Mouse (Mus musculus) midbrain, embryonic 14.5 days (tissue): ENCODE data around the gene Tnfsf14. TPM values are rescaled to one million over a fixed set of nuclear protein-coding genes. Genes with fewer than 3 reads are reported as not detected.

Experiments used
- ATAC-seq: fragments of 200-750 bp; cut with Nextera tagmentation; 2 replicates; pipeline ENCODE4 v1.8.0; 2017; ENCODE audit warnings: moderate number of reproducible peaks, moderate library complexity; ENCODE audit not compliant: low FRiP score, low TSS enrichment
- DNase-seq: peaks from one replicate; pipeline ENCODE4 v3.0.0-alpha.2; 2015
- H3K27ac ChIP-seq: fragments of 300-500 bp; sonication (generic); replicated peaks from 2 replicates; pipeline ENCODE4 v1.5.1; 2014; ENCODE audit warnings: mild to moderate bottlenecking, low read depth, low read length, moderate library complexity
- H3K27me3 ChIP-seq: fragments of 300-500 bp; sonication (generic); 2 replicates; pipeline ENCODE4 v1.6.1; 2014; ENCODE audit warnings: low read length, control low read depth, mixed read lengths; ENCODE audit not compliant: control insufficient read depth, insufficient read depth
- H3K36me3 ChIP-seq: fragments of 300-500 bp; sonication (generic); 2 replicates; pipeline ENCODE4 v1.6.1; 2014; ENCODE audit warnings: low read length, control low read depth; ENCODE audit not compliant: control insufficient read depth, insufficient read depth
- H3K4me1 ChIP-seq: fragments of 300-500 bp; sonication (generic); 2 replicates; pipeline ENCODE4 v1.6.1; 2014; ENCODE audit warnings: mild to moderate bottlenecking, antibody characterized with exemption, low read length, control low read depth; ENCODE audit not compliant: control insufficient read depth, insufficient read depth
- H3K4me2 ChIP-seq: fragments of 300-500 bp; sonication (generic); 2 replicates; pipeline ENCODE4 v1.6.1; 2014; ENCODE audit warnings: mild to moderate bottlenecking, low read length, moderate library complexity
- H3K4me3 ChIP-seq: fragments of 300-500 bp; sonication (generic); replicated peaks from 2 replicates; pipeline ENCODE4 v1.5.1; 2014; ENCODE audit warnings: low read depth, low read length
- H3K9ac ChIP-seq: fragments of 300-500 bp; sonication (generic); replicated peaks from 2 replicates; pipeline ENCODE4 v1.6.1; 2014; ENCODE audit warnings: mild to moderate bottlenecking, low read length, moderate library complexity
- H3K9me3 ChIP-seq: fragments of 300-500 bp; sonication (generic); 2 replicates; pipeline ENCODE4 v1.6.1; 2016; ENCODE audit warnings: low read length, control low read depth, mixed read lengths; ENCODE audit not compliant: control insufficient read depth
- WGBS: fragments of 180-500 bp; shearing (Covaris S2); extraction: QIAGEN DNeasy Blood & Tissue Kit; methylation state at CpG from one replicate; pipeline ENCODE4 v1.1.7; 2014; 5-methylcytosine and 5-hydroxymethylcytosine counted together
- polyA plus RNA-seq: library from polyadenylated mRNA; unstranded; fragments of >200 nt; fragmentation: Nextera tagmentation; extraction: Ambion mirVana; gene quantifications from 2 replicates; pipeline ENCODE4 v1.2.1, GENCODE M21; 2014

The Tnfsf14 gene
- polyA plus RNA-seq, 1 experiment from 2014 or later = not detected

DNA sequence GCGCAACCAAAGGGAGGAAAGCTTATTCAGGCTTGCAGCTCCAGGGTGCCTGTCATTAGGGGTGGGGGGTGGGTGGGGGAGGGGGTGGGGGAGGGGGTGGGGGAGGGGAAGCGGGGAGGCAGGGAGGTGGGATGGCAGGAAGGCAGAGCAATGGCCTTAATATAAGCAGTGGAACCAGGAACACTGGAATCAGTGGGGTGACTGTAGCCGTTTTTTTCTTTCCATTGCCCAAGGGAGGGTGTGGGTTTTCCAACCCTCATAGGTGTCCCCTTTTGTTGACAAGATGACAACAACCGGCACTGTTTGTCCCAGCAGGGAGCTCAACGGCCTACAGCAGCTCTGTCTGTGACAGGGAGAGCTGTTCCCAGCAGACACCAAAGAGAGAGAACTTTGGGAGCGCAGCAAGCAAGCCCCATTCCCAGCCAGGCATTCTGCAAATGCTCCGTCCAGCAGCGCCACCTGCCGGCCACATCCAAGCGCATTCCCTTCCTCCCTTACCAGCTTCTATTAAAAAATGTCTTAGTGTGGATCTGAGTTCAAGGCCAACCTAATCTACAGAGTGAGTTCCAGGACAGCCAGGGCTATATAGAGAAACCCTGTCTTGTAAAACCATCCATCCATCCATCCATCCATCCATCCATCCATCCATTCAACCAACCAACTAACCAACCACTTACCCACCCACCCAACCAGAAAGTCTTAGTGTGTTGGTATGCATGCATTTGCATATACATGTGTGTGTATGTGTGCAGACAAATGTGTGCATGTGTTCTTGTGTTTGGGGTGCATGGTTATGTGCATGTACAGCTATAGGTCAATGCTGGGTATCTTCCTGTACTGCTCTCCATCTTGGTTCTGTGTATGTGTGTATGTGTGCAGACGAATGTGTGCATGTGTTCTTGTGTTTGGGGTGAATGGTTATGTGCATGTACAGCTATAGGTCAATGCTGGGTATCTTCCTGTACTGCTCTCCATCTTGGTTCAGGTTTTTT is 26.9 kb downstream of the Tnfsf14 start:
- H3K9ac ChIP-seq = no peak overlapping the region
- DNase-seq (peak; percentile 92), ATAC-seq (peak; percentile 71)
- H3K4me3 ChIP-seq = no peak overlapping the region
- H3K4me2 ChIP-seq = no peak overlapping the region
- H3K36me3 ChIP-seq = no peaks in the 10 kb centered on the region
- no peaks in the 10 kb centered on the region for H3K27me3 ChIP-seq
- H3K4me1 ChIP-seq = no peaks in the 10 kb centered on the region
- H3K27ac ChIP-seq = no peak overlapping the region
- whole genome bisulfite sequencing = 12% methylated on average over 11 of the region's 11 CpGs
- H3K9me3 ChIP-seq = no peaks in the 10 kb centered on the region

DNA sequence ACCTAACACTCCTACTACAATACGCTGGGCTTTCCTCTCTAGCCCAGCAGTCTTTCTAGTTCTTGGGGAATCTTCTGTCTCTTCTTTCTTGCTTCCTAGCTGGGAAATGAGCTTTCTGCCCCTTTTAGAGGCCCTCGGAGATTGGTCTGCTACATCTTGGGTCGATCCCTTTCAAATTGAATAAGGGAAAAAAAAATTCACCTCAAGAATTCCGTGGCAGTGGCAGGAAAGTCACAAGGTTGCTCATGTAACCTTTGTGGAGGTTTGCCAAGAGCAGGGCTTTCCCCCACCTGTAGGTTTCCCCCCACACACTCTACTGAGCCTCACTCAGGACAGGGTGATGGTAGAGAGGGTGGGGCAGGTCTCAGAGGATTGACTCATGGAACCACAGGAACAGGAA is 40.2 kb downstream of the Tnfsf14 start:
- Histone ChIP-seq H3K27ac (no peak overlapping the region), H3K27me3 (peaks cover 9% of the 10 kb centered on the region; the same call in 1 of the 2 replicates), H3K9ac (no peak overlapping the region), H3K4me3 (no peak overlapping the region), H3K9me3 (no peaks in the 10 kb centered on the region), H3K36me3 (no peaks in the 10 kb centered on the region), H3K4me2 (no peak overlapping the region), H3K4me1 (no peaks in the 10 kb centered on the region)
- DNase-seq (no peak), ATAC-seq (no peak)
- WGBS = 78% methylated on average over 4 of the region's 4 CpGs

DNA sequence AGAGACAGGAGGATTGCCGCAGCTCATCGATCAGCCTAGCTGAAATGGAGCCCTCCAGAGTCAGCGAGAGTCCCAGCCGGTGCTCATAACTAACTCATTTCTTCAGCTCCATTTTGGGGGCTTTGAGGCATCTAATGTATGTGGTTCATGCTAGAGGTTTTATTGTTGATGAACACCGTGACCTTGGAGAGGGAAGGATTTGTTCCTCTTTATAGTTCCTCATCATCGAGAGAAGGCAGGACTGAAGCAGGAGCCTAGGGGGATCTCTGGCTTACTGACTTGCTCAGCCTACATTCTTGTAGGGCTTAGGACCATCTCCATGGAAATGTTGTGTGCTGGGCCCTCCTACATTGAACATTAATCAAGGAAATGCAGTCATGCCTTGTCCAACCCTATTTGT is 41.0 kb downstream of the Tnfsf14 start:
- WGBS = 47% methylated on average over 6 of the region's 6 CpGs

DNA sequence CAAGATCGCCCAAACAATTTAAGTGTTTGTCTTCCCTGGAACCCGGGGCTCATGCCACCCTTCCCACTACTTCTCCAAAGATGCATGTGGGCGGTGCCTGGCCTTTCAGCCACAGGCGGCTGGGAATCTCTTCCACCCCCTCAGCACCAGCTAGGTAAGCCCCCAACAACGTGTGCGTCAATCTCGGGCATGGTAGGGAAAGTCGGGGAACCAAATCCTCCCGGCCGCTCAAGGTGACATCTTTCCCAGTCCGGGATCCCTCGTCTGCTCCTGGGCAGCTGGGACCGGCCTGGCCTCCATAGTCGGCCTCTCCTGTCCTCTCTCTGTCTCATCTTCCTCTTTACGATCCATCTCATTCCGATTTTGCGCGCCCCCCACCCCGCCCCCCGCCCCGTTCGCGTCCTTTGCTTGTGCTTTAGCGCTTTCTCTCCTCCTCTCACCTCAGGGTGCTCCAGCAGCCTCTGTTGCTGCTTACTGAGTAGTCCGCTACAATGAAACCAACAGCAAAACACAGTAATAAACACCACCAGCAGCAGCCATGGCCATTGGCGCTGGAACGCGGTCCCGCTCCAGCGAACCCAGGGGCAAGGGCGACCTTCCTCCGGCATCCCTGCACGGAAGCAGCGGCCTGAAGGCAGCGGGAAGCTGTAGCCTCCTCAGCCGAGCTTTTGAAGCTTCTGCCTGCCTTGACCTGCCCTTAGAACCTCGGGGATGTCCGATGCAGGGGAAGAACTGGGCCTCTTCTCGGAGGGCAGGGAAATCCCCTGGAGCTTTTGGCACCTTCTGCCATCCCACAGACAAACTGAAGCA is 44.8 kb downstream of the Tnfsf14 start, which contains the start of gene Cd70:
Gene Cd70 (minus strand): TSS at position 784 of the 810 bp plus-strand sequence.
- H3K36me3 ChIP-seq = no peaks in the 10 kb centered on the region
- DNase-seq (peak; percentile 43), ATAC-seq (0 out of 2 replicates have a peak, but pooled peaks have one; percentile 20)
- peak within 1 kb of the TSS; percentile 36 for H3K4me3 ChIP-seq
- peak within 1 kb of the TSS; percentile 49 for H3K9ac ChIP-seq
- no peaks in the 10 kb centered on the region for H3K9me3 ChIP-seq
- no peak within 1 kb of the TSS for H3K27ac ChIP-seq
- H3K27me3 ChIP-seq = peaks cover 20% of the 10 kb centered on the region
- 3% methylated on average over 39 of the region's 39 CpGs for WGBS
- H3K4me2 ChIP-seq = peak within 1 kb of the TSS; percentile 64
- H3K4me1 ChIP-seq = no peaks in the 10 kb centered on the region

More for the DNA sequence above, 41.0 kb downstream of the Tnfsf14 start:
- Histone ChIP-seq H3K4me2 (no peak overlapping the region), H3K36me3 (no peaks in the 10 kb centered on the region), H3K27ac (no peak overlapping the region), H3K4me1 (no peaks in the 10 kb centered on the region), H3K9ac (no peak overlapping the region), H3K4me3 (no peak overlapping the region), H3K27me3 (peaks cover 17% of the 10 kb centered on the region), H3K9me3 (no peaks in the 10 kb centered on the region)
- no peak for ATAC-seq
- no peak for DNase-seq

DNA sequence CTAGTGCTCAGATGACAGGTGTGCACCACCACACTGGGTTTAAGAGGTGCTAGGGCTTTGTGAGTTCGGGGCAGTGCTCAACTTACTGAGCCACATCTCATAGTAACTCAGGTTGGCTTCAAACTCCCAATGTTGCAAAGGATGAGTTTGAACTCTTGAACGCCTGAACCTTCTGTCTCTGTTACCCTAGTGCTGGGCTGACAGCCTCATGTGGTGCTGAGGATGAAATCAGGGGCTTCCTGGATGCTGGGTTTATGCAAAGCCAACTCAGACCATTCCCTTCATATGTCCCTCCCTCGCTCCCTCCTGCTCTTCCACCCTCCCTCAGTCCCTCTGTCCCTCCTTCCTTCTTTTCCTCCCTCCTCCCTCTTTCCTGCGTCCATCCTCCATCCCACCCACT is 45.6 kb downstream of the Tnfsf14 start:
- Histone ChIP-seq H3K27ac (no peak overlapping the region), H3K36me3 (no peaks in the 10 kb centered on the region), H3K4me1 (no peaks in the 10 kb centered on the region), H3K4me3 (no peak overlapping the region), H3K9ac (no peak overlapping the region), H3K27me3 (peaks cover 20% of the 10 kb centered on the region), H3K4me2 (no peak overlapping the region), H3K9me3 (no peaks in the 10 kb centered on the region)
- 64% methylated on average over 4 of the region's 4 CpGs for WGBS
- DNase-seq (no peak), ATAC-seq (no peak)

DNA sequence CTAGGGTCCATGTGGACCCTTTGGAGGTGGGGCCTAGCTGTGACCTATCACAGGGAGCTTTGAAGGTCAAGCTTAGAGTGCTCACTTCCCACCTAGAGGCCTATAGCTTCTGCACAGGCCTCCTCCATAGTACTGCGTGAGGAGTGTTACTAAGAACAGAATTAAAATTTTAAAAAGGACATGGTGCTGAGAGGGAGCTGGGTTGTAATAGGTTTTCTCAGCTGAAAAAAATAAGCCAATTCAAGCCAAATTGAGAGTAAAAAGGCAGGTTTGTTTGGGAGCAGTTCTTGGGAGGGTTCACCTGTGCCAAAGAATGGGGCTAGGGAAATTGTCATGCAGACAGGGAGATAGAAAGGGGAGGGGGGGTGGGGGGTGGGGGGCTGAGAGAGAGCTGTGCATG is 48.9 kb downstream of the Tnfsf14 start:
- Histone ChIP-seq H3K4me1 (no peaks in the 10 kb centered on the region), H3K4me3 (no peak overlapping the region), H3K4me2 (no peak overlapping the region), H3K27ac (no peak overlapping the region), H3K9ac (no peak overlapping the region), H3K27me3 (peaks cover 20% of the 10 kb centered on the region), H3K9me3 (no peaks in the 10 kb centered on the region), H3K36me3 (no peaks in the 10 kb centered on the region)
- no peak for ATAC-seq
- no peak for DNase-seq
- WGBS = 67% methylated on average over 1 of the region's 1 CpGs

DNA sequence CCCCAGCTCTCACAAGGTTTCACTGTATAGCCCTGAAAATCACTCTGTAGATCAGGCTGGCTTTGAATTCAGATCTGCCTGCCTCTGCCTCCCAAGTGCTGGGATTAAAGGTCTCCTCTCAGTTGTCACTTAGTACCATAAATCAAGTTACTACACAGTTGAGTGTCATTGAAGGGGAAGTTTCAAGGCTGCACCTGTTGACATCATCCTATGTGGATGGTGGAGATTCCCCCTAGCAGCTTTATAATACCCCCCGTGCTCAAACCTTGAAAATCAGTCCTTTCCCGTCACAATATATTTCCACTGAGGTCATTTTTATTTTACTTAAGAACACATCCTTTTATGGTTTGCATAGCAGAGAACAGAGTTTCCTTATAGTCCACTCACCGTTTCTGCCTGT is 50.3 kb downstream of the Tnfsf14 start:
- no peak for ATAC-seq
- H3K9ac ChIP-seq = no peak overlapping the region
- no peaks in the 10 kb centered on the region for H3K9me3 ChIP-seq
- 84% methylated on average over 3 of the region's 3 CpGs for WGBS
- H3K36me3 ChIP-seq = no peaks in the 10 kb centered on the region
- H3K4me1 ChIP-seq = no peaks in the 10 kb centered on the region
- H3K27me3 ChIP-seq = peaks cover 10% of the 10 kb centered on the region
- DNase-seq = no peak
- no peak overlapping the region for H3K27ac ChIP-seq
- H3K4me3 ChIP-seq = no peak overlapping the region
- H3K4me2 ChIP-seq = no peak overlapping the region

DNA sequence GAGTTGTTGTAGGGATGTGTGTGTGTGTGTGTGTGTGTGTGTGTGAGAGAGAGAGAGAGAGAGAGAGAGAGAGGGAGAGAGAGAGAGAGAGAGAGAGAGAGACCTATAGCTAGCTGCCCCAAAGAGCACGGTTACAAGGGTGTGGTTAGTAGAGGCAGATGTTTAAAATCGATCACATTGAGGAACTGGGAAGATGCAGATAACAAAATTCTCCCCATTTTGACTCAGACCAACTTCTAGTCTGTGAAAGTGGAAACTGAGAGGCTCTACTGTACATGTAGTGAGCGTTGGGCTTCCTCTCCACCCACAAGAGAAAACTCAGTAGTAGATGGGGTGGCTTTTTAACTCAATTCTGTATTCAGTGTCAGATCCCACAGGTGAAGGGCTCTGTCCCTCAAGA is 54.3 kb downstream of the Tnfsf14 start:
- no peaks in the 10 kb centered on the region for H3K4me1 ChIP-seq
- 84% methylated on average over 3 of the region's 3 CpGs for WGBS
- DNase-seq (no peak), ATAC-seq (no peak)
- H3K4me2 ChIP-seq = no peak overlapping the region
- H3K9me3 ChIP-seq = no peaks in the 10 kb centered on the region
- no peak overlapping the region for H3K27ac ChIP-seq
- no peak overlapping the region for H3K9ac ChIP-seq
- H3K27me3 ChIP-seq = no peaks in the 10 kb centered on the region
- no peak overlapping the region for H3K4me3 ChIP-seq
- no peaks in the 10 kb centered on the region for H3K36me3 ChIP-seq
